Mouse (Mus musculus) hindbrain, embryonic 10.5 days (tissue): ENCODE measurements at regions not wholly inside any gene's neighbourhood (a gene's known extent, or its start where the extent isn't known, plus 50 kb on each side); places are given as distances from the start of the nearest gene placed in this dataset.

Experiments
- DNase-seq: peaks from one replicate; pipeline ENCODE4 v3.0.0-alpha.2; 2017; ENCODE audit warnings: low spot score
- H3K27ac ChIP-seq: fragments of 300-500 bp; sonication (generic); 2 replicates; pipeline ENCODE4 v1.5.1; 2016; ENCODE audit warnings: mild to moderate bottlenecking, moderate library complexity
- H3K27me3 ChIP-seq: fragments of 300-500 bp; sonication (generic); 2 replicates; pipeline ENCODE4 v1.6.1; 2016; ENCODE audit warnings: mild to moderate bottlenecking; ENCODE audit not compliant: poor library complexity, insufficient read depth, severe bottlenecking
- H3K36me3 ChIP-seq: fragments of 300-500 bp; sonication (generic); 2 replicates; pipeline ENCODE4 v1.6.1; 2016; ENCODE audit warnings: mild to moderate bottlenecking, moderate library complexity
- H3K4me1 ChIP-seq: fragments of 300-500 bp; sonication (generic); replicated peaks from 2 replicates; pipeline ENCODE4 v1.6.1; 2016; ENCODE audit warnings: mild to moderate bottlenecking
- H3K4me3 ChIP-seq: fragments of 300-500 bp; sonication (generic); 2 replicates; pipeline ENCODE4 v1.5.1; 2016; ENCODE audit warnings: mild to moderate bottlenecking, moderate library complexity
- H3K9me3 ChIP-seq: fragments of 300-500 bp; sonication (generic); 2 replicates; pipeline ENCODE4 v1.6.1; 2016; ENCODE audit warnings: mild to moderate bottlenecking, moderate library complexity
- WGBS: fragments of 180-500 bp; shearing (Covaris S2); methylation state at CpG from one replicate; pipeline ENCODE4 v1.1.7; 2016; 5-methylcytosine and 5-hydroxymethylcytosine counted together

- Histone ChIP-seq H3K4me3 (no peak overlapping the region), H3K27me3 (no peaks in the 10 kb centered on the region), H3K36me3 (no peaks in the 10 kb centered on the region), H3K4me1 (no peaks in the 10 kb centered on the region), H3K27ac (no peak overlapping the region), H3K9me3 (no peaks in the 10 kb centered on the region)
- DNase-seq = no peak
- WGBS = 91% methylated on average over 2 of the region's 2 CpGs
These were observed 62.9 kb downstream of the Cst10 start for GRCm38 (mm10) chr2:149467801-149468200.

- no peaks in the 10 kb centered on the region for H3K4me1 ChIP-seq
- WGBS = 77% methylated on average over 2 of the region's 2 CpGs
- H3K27ac ChIP-seq = no peak overlapping the region
- H3K4me3 ChIP-seq = no peak overlapping the region
- H3K9me3 ChIP-seq = no peaks in the 10 kb centered on the region
- no peaks in the 10 kb centered on the region for H3K36me3 ChIP-seq
- DNase-seq = no peak
- H3K27me3 ChIP-seq = no peaks in the 10 kb centered on the region
These were observed 67.6 kb downstream of the Cst10 start for GRCm38 (mm10) chr2:149472411-149472810.

GRCm38 (mm10) chr2:149493280-149493988 is 88.6 kb downstream of the Cst10 start:
- 79% methylated on average over 2 of the region's 2 CpGs for WGBS
- no peak for DNase-seq
- no peaks in the 10 kb centered on the region for H3K4me1 ChIP-seq
- no peak overlapping the region for H3K27ac ChIP-seq
- no peak overlapping the region for H3K4me3 ChIP-seq
- H3K36me3 ChIP-seq = no peaks in the 10 kb centered on the region
- H3K27me3 ChIP-seq = no peaks in the 10 kb centered on the region
- H3K9me3 ChIP-seq = no peaks in the 10 kb centered on the region; the same call in 1 of the 2 replicates

GRCm38 (mm10) chr2:149512870-149513269 is 108.0 kb downstream of the Cst10 start:
- H3K27ac ChIP-seq = no peak overlapping the region
- no peak overlapping the region for H3K4me3 ChIP-seq
- no peaks in the 10 kb centered on the region for H3K36me3 ChIP-seq
- no peak for DNase-seq
- WGBS = 76% methylated on average over 1 of the region's 1 CpGs
- no peaks in the 10 kb centered on the region for H3K27me3 ChIP-seq
- no peaks in the 10 kb centered on the region for H3K4me1 ChIP-seq
- no peaks in the 10 kb centered on the region for H3K9me3 ChIP-seq

- H3K27ac ChIP-seq = no peak overlapping the region
- H3K27me3 ChIP-seq = no peaks in the 10 kb centered on the region
- DNase-seq = no peak
- H3K36me3 ChIP-seq = no peaks in the 10 kb centered on the region
- H3K9me3 ChIP-seq = no peaks in the 10 kb centered on the region
- H3K4me1 ChIP-seq = no peaks in the 10 kb centered on the region
- H3K4me3 ChIP-seq = no peak overlapping the region
These were observed 119.6 kb downstream of the Cst10 start for GRCm38 (mm10) chr2:149524424-149524823.

- Histone ChIP-seq H3K4me3 (no peak overlapping the region), H3K4me1 (no peaks in the 10 kb centered on the region), H3K36me3 (no peaks in the 10 kb centered on the region), H3K27me3 (no peaks in the 10 kb centered on the region), H3K27ac (no peak overlapping the region), H3K9me3 (no peaks in the 10 kb centered on the region)
- no peak for DNase-seq
- 78% methylated on average over 2 of the region's 2 CpGs for WGBS
These were observed 138.0 kb downstream of the Cst10 start for GRCm38 (mm10) chr2:149542837-149543236.

GRCm38 (mm10) chr2:149545708-149546107 is 140.9 kb downstream of the Cst10 start:
- H3K27ac ChIP-seq = no peak overlapping the region
- DNase-seq = no peak
- H3K9me3 ChIP-seq = no peaks in the 10 kb centered on the region

GRCm38 (mm10) chr2:149546639-149547200 is 141.9 kb downstream of the Cst10 start:
- 89% methylated on average over 2 of the region's 2 CpGs for WGBS
- no peak for DNase-seq

More at GRCm38 (mm10) chr2:149545708-149546107, 140.9 kb downstream of the Cst10 start:
- H3K4me3 ChIP-seq = no peak overlapping the region
- H3K36me3 ChIP-seq = no peaks in the 10 kb centered on the region
- WGBS = 70% methylated on average over 2 of the region's 2 CpGs
- H3K4me1 ChIP-seq = no peaks in the 10 kb centered on the region
- no peaks in the 10 kb centered on the region for H3K27me3 ChIP-seq

GRCm38 (mm10) chr2:149555209-149555608 is 150.4 kb downstream of the Cst10 start:
- no peak for DNase-seq

More at GRCm38 (mm10) chr2:149546639-149547200, 141.9 kb downstream of the Cst10 start:
- Histone ChIP-seq H3K27ac (no peak overlapping the region), H3K4me1 (no peaks in the 10 kb centered on the region), H3K36me3 (no peaks in the 10 kb centered on the region), H3K27me3 (no peaks in the 10 kb centered on the region), H3K9me3 (no peaks in the 10 kb centered on the region), H3K4me3 (no peak overlapping the region)

GRCm38 (mm10) chr2:149573773-149574172 is 168.9 kb downstream of the Cst10 start:
- H3K4me3 ChIP-seq = no peak overlapping the region
- H3K27ac ChIP-seq = no peak overlapping the region
- H3K27me3 ChIP-seq = no peaks in the 10 kb centered on the region
- H3K9me3 ChIP-seq = no peaks in the 10 kb centered on the region
- WGBS = 57% methylated on average over 1 of the region's 1 CpGs
- H3K4me1 ChIP-seq = 0 out of 2 replicates have a peak, but pooled peaks cover 3% of the 10 kb centered on the region
- H3K36me3 ChIP-seq = no peaks in the 10 kb centered on the region
- DNase-seq = no peak

More at GRCm38 (mm10) chr2:149555209-149555608, 150.4 kb downstream of the Cst10 start:
- H3K36me3 ChIP-seq = no peaks in the 10 kb centered on the region
- H3K9me3 ChIP-seq = no peaks in the 10 kb centered on the region
- H3K4me1 ChIP-seq = no peaks in the 10 kb centered on the region
- H3K4me3 ChIP-seq = no peak overlapping the region
- H3K27me3 ChIP-seq = no peaks in the 10 kb centered on the region
- no peak overlapping the region for H3K27ac ChIP-seq

- 91% methylated on average over 2 of the region's 2 CpGs for WGBS
- H3K36me3 ChIP-seq = no peaks in the 10 kb centered on the region
- no peak overlapping the region for H3K4me3 ChIP-seq
- no peaks in the 10 kb centered on the region for H3K27me3 ChIP-seq
- DNase-seq = no peak
- no peaks in the 10 kb centered on the region for H3K9me3 ChIP-seq
- H3K27ac ChIP-seq = no peak overlapping the region
- no peaks in the 10 kb centered on the region for H3K4me1 ChIP-seq
These were observed 197.7 kb downstream of the Cst10 start for GRCm38 (mm10) chr2:149602581-149602980.

GRCm38 (mm10) chr2:149613381-149613780 is 208.5 kb downstream of the Cst10 start:
- Histone ChIP-seq H3K4me1 (no peaks in the 10 kb centered on the region), H3K9me3 (no peaks in the 10 kb centered on the region), H3K4me3 (no peak overlapping the region), H3K27ac (no peak overlapping the region), H3K27me3 (no peaks in the 10 kb centered on the region), H3K36me3 (no peaks in the 10 kb centered on the region)
- 87% methylated on average over 3 of the region's 3 CpGs for WGBS
- DNase-seq = no peak

- Histone ChIP-seq H3K4me1 (no peaks in the 10 kb centered on the region), H3K9me3 (no peaks in the 10 kb centered on the region), H3K36me3 (no peaks in the 10 kb centered on the region), H3K27ac (no peak overlapping the region), H3K27me3 (no peaks in the 10 kb centered on the region), H3K4me3 (no peak overlapping the region)
- DNase-seq = no peak
- 91% methylated on average over 2 of the region's 2 CpGs for WGBS
These were observed 209.5 kb downstream of the Cst10 start for GRCm38 (mm10) chr2:149614078-149614939.
